Mouse (Mus musculus) CH12.LX (cell line): ENCODE results near the gene Palm2. TPM values are rescaled to one million over a fixed set of nuclear protein-coding genes. Genes with fewer than 3 reads are reported as not detected.
A peak's percentile ranks its signal among the peaks of the same experiment; 100 is the strongest.

Experiments used
- DNase-seq: peaks from one replicate; pipeline ENCODE4 v3.0.0-alpha.2; 2013; ENCODE audit errors: extremely low read depth
- H3K27ac ChIP-seq: 2 replicates; pipeline ENCODE4 v1.5.1; 2012; ENCODE audit warnings: low read depth, mild to moderate bottlenecking, control low read depth, moderate library complexity; ENCODE audit not compliant: insufficient read depth
- H3K27me3 ChIP-seq: replicated peaks from 2 replicates; pipeline ENCODE3; 2012; ENCODE audit warnings: inconsistent platforms
- H3K36me3 ChIP-seq, 2 experiments: replicated peaks in 1 of 2; 2 replicates each; pipeline versions ENCODE3 to v1.6.1; 2012; ENCODE audit warnings: inconsistent platforms in 1 of 2, low read length in 1 of 2, mild to moderate bottlenecking in 1 of 2, mixed read lengths in 1 of 2, moderate library complexity in 1 of 2; ENCODE audit not compliant: control insufficient read depth in 1 of 2, insufficient read depth in 1 of 2
- H3K4me1 ChIP-seq, 2 experiments: 2 replicates each; pipeline ENCODE4 v1.6.1; 2012; ENCODE audit warnings: inconsistent platforms in 1 of 2, moderate library complexity in 1 of 2; ENCODE audit not compliant: insufficient read depth in 2 of 2, control insufficient read depth in 1 of 2
- H3K4me2 ChIP-seq: 2 replicates; pipeline ENCODE4 v1.6.1; 2012; ENCODE audit warnings: low read depth, mild to moderate bottlenecking, control low read depth; ENCODE audit not compliant: poor library complexity, insufficient read depth, severe bottlenecking
- H3K4me3 ChIP-seq, 3 experiments: fragments of 150-350 bp in 1 of 3; sonication (generic) in 1 of 3; replicated peaks in 1 of 3; 2 replicates each; pipeline versions ENCODE3 to v1.5.1; 2011 to 2012; ENCODE audit warnings: low read depth in 2 of 3, low read length in 2 of 3, mild to moderate bottlenecking in 2 of 3, moderate library complexity in 2 of 3, control low read depth in 1 of 3, improper control_type of control experiment in 1 of 3, inconsistent platforms in 1 of 3, mixed read lengths in 1 of 3; ENCODE audit not compliant: poor library complexity in 1 of 3
- H3K79me2 ChIP-seq: replicated peaks from 2 replicates; pipeline ENCODE4 v1.6.1; 2012; ENCODE audit warnings: mild to moderate bottlenecking, moderate library complexity; ENCODE audit not compliant: control insufficient read depth, poor library complexity, insufficient read depth, severe bottlenecking; ENCODE audit errors: extremely low read depth
- H3K9ac ChIP-seq: 2 replicates; pipeline ENCODE4 v1.6.1; 2012; ENCODE audit warnings: low read depth, mild to moderate bottlenecking, control low read depth, moderate library complexity; ENCODE audit not compliant: insufficient read depth
- H3K9me3 ChIP-seq: replicated peaks from 2 replicates; pipeline ENCODE3; 2012; ENCODE audit warnings: low read length, inconsistent platforms, mixed read lengths
- CHD2 ChIP-seq: IDR thresholded peaks from 2 replicates; pipeline ENCODE4 v1.6.1; 2011; ENCODE audit warnings: low read length, improper control_type of control experiment
- ELF1 ChIP-seq: IDR thresholded peaks from 2 replicates; pipeline ENCODE4 v1.6.1; 2014; ENCODE audit warnings: low read depth, mild to moderate bottlenecking, inconsistent platforms, low read length, improper control_type of control experiment
- EP300 ChIP-seq: IDR thresholded peaks from 2 replicates; pipeline ENCODE4 v1.6.1; 2011; ENCODE audit warnings: low read length, improper control_type of control experiment
- ETS1 ChIP-seq: conservative IDR thresholded peaks from 2 replicates; pipeline ENCODE4 v1.6.1; 2012; ENCODE audit warnings: low read depth, mild to moderate bottlenecking, inconsistent platforms, low read length, improper control_type of control experiment, moderate library complexity
- IRF4 ChIP-seq: IDR thresholded peaks from 2 replicates; pipeline ENCODE4 v1.6.1; 2014; ENCODE audit warnings: low read depth, mild to moderate bottlenecking, inconsistent platforms, low read length, improper control_type of control experiment
- MAFK ChIP-seq: IDR thresholded peaks from 2 replicates; pipeline ENCODE4 v1.6.1; 2011; ENCODE audit warnings: low read length, improper control_type of control experiment; ENCODE audit not compliant: insufficient replicate concordance
- NRF1 ChIP-seq: IDR thresholded peaks from 2 replicates; pipeline ENCODE4 v1.6.1; 2014; ENCODE audit warnings: low read depth, mild to moderate bottlenecking, inconsistent platforms, low read length, improper control_type of control experiment, moderate library complexity
- PAX5 ChIP-seq: IDR thresholded peaks from 2 replicates; pipeline ENCODE4 v1.6.1; 2012; ENCODE audit warnings: low read length, inconsistent platforms, mixed read lengths
- SMC3 ChIP-seq: IDR thresholded peaks from 2 replicates; pipeline ENCODE4 v1.6.1; 2011; ENCODE audit warnings: low read depth, low read length, improper control_type of control experiment
- TCF12 ChIP-seq: IDR thresholded peaks from 2 replicates; pipeline ENCODE4 v1.6.1; 2014; ENCODE audit warnings: low read depth, mild to moderate bottlenecking, inconsistent platforms, low read length, improper control_type of control experiment
- USF1 ChIP-seq: IDR thresholded peaks from 2 replicates; pipeline ENCODE4 v1.6.1; 2014; ENCODE audit warnings: low read depth, mild to moderate bottlenecking, inconsistent platforms, low read length, improper control_type of control experiment
- USF2 ChIP-seq: conservative IDR thresholded peaks from 2 replicates; pipeline ENCODE4 v1.6.1; 2011; ENCODE audit warnings: low read depth, low read length, improper control_type of control experiment
- ZKSCAN1 ChIP-seq: IDR thresholded peaks from 2 replicates; pipeline ENCODE4 v1.6.1; 2012; ENCODE audit warnings: low read depth, inconsistent platforms, low read length, improper control_type of control experiment, borderline replicate concordance
- ZNF384 ChIP-seq: IDR thresholded peaks from 2 replicates; pipeline ENCODE4 v1.6.1; 2012; ENCODE audit warnings: low read depth, low read length, improper control_type of control experiment, inconsistent platforms
- dilution Hi-C: fragments of 300-500 bp; cut with MboI; formaldehyde crosslinking; loops from 2 replicates; pipeline ENCODE4 v1.14.3; 2020; ENCODE audit warnings: low sequenced_read_pairs; ENCODE audit not compliant: extremely low pct_unique_long_range_greater_than_20kb, extremely low pct_ligation_motif_present
- in situ Hi-C: fragments of 300-500 bp; cut with MboI; formaldehyde crosslinking; loops from 3 replicates; pipeline ENCODE4 v1.14.3; 2019; ENCODE audit warnings: low sequenced_read_pairs, low pct_ligation_motif_present, low pct_unique_long_range_greater_than_20kb, mixed read lengths
- polyA plus RNA-seq: library from polyadenylated mRNA; unstranded; fragments of >175 nt; gene quantifications from 2 replicates; pipeline ENCODE4 v1.2.1, GENCODE M21; 2012; ENCODE audit warnings: low read depth; ENCODE audit not compliant: insufficient read length
- total RNA-seq, 2 experiments: library from RNA; depleted of rRNA; stranded (reverse); fragments of 300-350 nt in 1 of 2; fragments of >200 nt in 1 of 2; gene quantifications; 2 replicates each; pipeline ENCODE4 v1.2.3; 2012 to 2014

Palm2 gene
- total and polyA plus RNA-seq, 3 experiments: not detected

DNA sequence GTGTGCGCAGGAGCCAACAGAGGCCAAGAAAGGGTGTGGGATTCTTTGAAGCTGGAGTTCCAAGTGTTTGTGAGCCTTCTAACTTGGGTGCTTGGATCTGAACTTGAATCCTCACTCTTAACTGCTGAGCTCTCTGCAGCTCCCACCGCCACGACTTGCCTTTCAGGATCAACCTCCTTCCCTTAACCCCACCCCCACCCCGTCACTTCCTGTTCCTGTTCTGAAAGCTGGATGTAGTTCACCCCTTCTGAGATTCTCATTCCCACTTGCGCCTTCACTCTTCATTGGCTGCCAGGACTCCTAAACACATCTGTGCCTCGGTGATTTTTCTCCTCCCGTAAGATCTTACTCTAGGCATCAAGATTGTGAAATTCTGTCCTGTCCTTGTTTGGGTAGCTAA lies 240.3 kb downstream of the Palm2 start:
- H3K79me2 ChIP-seq: no peaks in the 10 kb centered on the region
- H3K9me3 ChIP-seq: no peaks in the 10 kb centered on the region
- no peaks in the 10 kb centered on the region for H3K36me3 ChIP-seq
- dilution Hi-C loops (no loop called here), in situ Hi-C loops (loop anchor here (5.0 to 25.0 kb wide), 3 partner anchors 118 to 413 kb away; no protein-coding TSS in a partner anchor)
- H3K9ac ChIP-seq: no peak overlapping the region
- no peak overlapping the region for H3K4me2 ChIP-seq
- H3K27ac ChIP-seq: no peak overlapping the region
- DNase-seq: peak; percentile 21
- no peaks in the 10 kb centered on the region for H3K27me3 ChIP-seq
- H3K4me3 ChIP-seq: no peak overlapping the region
- no peak for TF ChIP-seq USF1
- no peak for TF ChIP-seq ZKSCAN1
- no peak for TF ChIP-seq NRF1
- 0 out of 2 replicates have a peak, but pooled peaks have one; percentile 30 for TF ChIP-seq ELF1
- no peak for TF ChIP-seq PAX5
- TF ChIP-seq, all 38 proteins: peak for 1
- H3K4me1 ChIP-seq: peaks cover 12 to 54% of the 10 kb centered on the region in 2 experiments

DNA sequence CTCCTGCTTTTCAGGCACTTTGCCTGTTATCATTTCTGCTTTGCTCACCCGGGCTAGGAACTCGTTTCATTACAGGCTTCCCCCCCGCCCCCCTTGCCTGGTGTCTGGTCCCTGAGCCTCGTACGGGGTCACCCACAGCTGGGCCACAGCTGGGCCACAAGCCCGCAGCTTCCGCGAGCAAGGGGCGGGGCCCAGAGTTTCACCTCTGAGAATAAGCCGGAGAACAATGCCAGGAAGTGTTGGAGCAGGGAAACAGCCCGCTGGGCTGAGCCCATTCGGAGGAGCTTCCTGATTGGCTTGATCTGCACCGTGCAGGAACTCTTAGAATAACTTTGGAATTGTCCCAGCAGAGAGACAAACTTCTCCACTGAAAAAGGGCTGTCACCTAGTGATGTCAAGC lies 241.3 kb downstream of the Palm2 start:
- Histone ChIP-seq H3K4me3 (no peak overlapping the region), H3K9me3 (no peaks in the 10 kb centered on the region), H3K9ac (no peak overlapping the region), H3K4me1 (peaks cover 12 to 60% of the 10 kb centered on the region in 2 experiments), H3K4me2 (peak overlapping the region; percentile 8; the same call in 1 of the 2 replicates), H3K27ac (no peak overlapping the region), H3K36me3 (no peaks in the 10 kb centered on the region), H3K27me3 (no peaks in the 10 kb centered on the region), H3K79me2 (no peaks in the 10 kb centered on the region)
- dilution Hi-C loops (no loop called here), in situ Hi-C loops (loop anchor here (5.0 kb wide), 1 partner anchor 42 kb away; the partner anchor contains the start of gene Akap2)
- peak; percentile 25 for DNase-seq
- no peak for TF ChIP-seq EP300
- TF ChIP-seq ELF1: peak; percentile 58; the same call in 1 of the 2 replicates
- TF ChIP-seq TCF12: peak; percentile 75
- TF ChIP-seq ZNF384: no peak
- TF ChIP-seq IRF4: 0 out of 2 replicates have a peak, but pooled peaks have one; percentile 11
- TF ChIP-seq CHD2: no peak
- no peak for TF ChIP-seq SMC3
- TF ChIP-seq ETS1: peak; percentile 69
- TF ChIP-seq USF2: no peak
- no peak for TF ChIP-seq MAFK
